ENCODE assay signal across 27 mouse cellular contexts in the genomic region with DNA sequence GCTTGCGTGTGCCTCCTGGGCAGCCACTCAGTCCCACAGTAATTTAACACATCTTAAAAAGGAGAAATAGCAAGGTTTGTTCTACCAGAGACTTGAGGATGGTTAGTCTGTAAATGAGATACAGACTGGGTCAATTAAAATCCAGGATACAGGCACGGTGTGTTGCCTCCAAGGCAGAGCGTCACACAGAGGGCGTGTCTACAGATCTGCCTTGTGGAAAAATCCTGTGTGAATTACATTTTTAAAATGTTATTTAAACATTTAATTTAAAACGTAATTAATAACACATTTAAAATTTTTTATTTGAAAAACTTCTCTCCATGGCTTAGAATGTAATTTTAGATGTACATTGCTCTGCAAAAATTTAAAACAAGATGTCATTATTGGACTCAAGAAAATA.
"Had no signal": no experiment of that assay in that cellular context is flagged by ENCODE, and none has a peak within 500 bp of the region (broad histone marks: within the 10 kb centered on the region; RNA-seq: fewer than 3 reads in every experiment).

No protein-coding gene starts in this region.

- H3K27me3 ChIP-seq: heart, embryonic 13.5 days; heart, embryonic 15.5 days; hindbrain, embryonic 13.5 days; hindbrain, embryonic 15.5 days; kidney, embryonic 15.5 days; limb, embryonic 13.5 days; limb, embryonic 15.5 days; liver, embryonic 12.5 days had no signal

- H3K9ac ChIP-seq: heart, embryonic 13.5 days; heart, embryonic 15.5 days; hindbrain, embryonic 13.5 days; hindbrain, embryonic 15.5 days; kidney, embryonic 15.5 days; limb, embryonic 13.5 days; limb, embryonic 15.5 days; liver, embryonic 12.5 days; liver, embryonic 14.5 days had no signal

- H3K4me1 ChIP-seq: liver, embryonic 12.5 days had no signal

- H3K9me3 ChIP-seq: heart, embryonic 13.5 days; heart, embryonic 15.5 days; hindbrain, embryonic 13.5 days; hindbrain, embryonic 15.5 days; kidney, embryonic 15.5 days; limb, embryonic 13.5 days; limb, embryonic 15.5 days; liver, embryonic 12.5 days had no signal

- H3K4me2 ChIP-seq: heart, embryonic 11.5 days; heart, embryonic 13.5 days; heart, embryonic 15.5 days; hindbrain, embryonic 13.5 days; hindbrain, embryonic 15.5 days; kidney, embryonic 15.5 days; limb, embryonic 13.5 days; limb, embryonic 15.5 days; liver, embryonic 12.5 days had no signal

- H3K27ac ChIP-seq: heart, adult 2 months; heart, embryonic 13.5 days; heart, embryonic 15.5 days; hindbrain, embryonic 13.5 days; hindbrain, embryonic 15.5 days; hindbrain, postnatal 0 days; kidney, embryonic 15.5 days; kidney, postnatal 0 days; limb, embryonic 13.5 days; limb, embryonic 15.5 days; liver, embryonic 12.5 days; liver, embryonic 14.5 days had no signal

- H3K4me3 ChIP-seq: heart, adult 2 months; heart, embryonic 13.5 days; heart, embryonic 15.5 days; hindbrain, embryonic 13.5 days; hindbrain, embryonic 15.5 days; kidney, embryonic 15.5 days; limb, embryonic 13.5 days; limb, embryonic 15.5 days; liver, embryonic 12.5 days had no signal

- ATAC-seq: hindbrain, postnatal 0 days; intestine, embryonic 16.5 days; liver, embryonic 12.5 days had no signal

- DNase-seq: gastrocnemius, postnatal 14 days; gastrocnemius, postnatal 36 days; heart, adult 11 months; heart, adult 2 months; heart, postnatal 14 days; heart, postnatal 36 days; kidney, adult 11 months; kidney, adult 2 months; kidney, adult 9 months; kidney, postnatal 14 days; kidney, postnatal 36 days; layer of hippocampus, adult 9-11 months; layer of hippocampus, postnatal 36 days; left cerebral cortex, postnatal 4 days had no signal
